Mouse (Mus musculus) MEL (cell line): ENCODE measurements around the gene Eri2.
"Not testable (repeated sequence)": the region's sequence is repeated elsewhere in the genome, so short reads cannot be mapped to it uniquely, and the experiment has no call there.

Source experiments
- GATA1 ChIP-seq: IDR thresholded peaks from 2 replicates; pipeline ENCODE4 v1.6.1; 2011; ENCODE audit warnings: low read depth, low read length, improper control_type of control experiment
- KAT2A ChIP-seq: conservative IDR thresholded peaks from 2 replicates; pipeline ENCODE4 v1.6.1; 2012; ENCODE audit warnings: low read depth, low read length, improper control_type of control experiment, inconsistent platforms
- ZKSCAN1 ChIP-seq: IDR thresholded peaks from 2 replicates; pipeline ENCODE4 v1.6.1; 2012; ENCODE audit warnings: low read depth, mild to moderate bottlenecking, inconsistent platforms, low read length, improper control_type of control experiment, moderate library complexity

DNA sequence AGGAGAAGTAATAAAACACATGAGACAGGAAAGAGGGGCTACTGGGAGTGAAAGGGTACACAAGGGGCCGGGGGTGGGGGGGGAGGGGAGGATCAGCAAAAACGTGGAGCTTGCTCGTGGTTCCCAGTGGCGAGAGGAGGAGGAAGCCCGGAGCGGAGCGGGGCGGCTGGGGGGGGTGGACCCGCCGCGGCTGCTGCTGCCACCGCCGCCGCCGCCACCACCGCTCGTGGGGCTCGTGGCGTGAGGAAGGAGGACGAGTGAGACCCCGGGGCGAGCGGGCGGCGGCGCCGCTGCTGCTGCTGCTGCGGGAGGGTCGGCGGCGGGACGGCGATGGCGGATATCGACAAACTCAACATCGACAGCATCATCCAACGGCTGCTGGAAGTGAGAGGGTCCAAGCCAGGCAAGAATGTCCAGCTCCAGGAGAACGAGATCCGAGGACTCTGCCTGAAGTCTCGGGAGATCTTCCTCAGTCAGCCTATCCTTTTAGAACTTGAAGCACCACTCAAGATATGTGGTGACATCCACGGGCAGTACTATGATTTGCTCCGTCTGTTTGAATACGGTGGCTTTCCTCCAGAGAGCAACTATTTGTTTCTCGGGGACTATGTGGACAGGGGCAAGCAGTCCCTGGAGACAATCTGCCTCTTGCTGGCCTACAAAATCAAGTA, 53.9 kb downstream of the Eri2 start:
- TF ChIP-seq GATA1, ZKSCAN1, KAT2A: not testable (repeated sequence)
